Mouse (Mus musculus): ENCODE results near the gene Ppp1r21. TPM values are rescaled to one million over a fixed set of nuclear protein-coding genes. Genes with fewer than 3 reads are reported as not detected.

Ppp1r21 gene
- total RNA-seq (2023) = 100 to 1,000 TPM in 1 of 2 experiments, 10 to 100 TPM in 1; 98.0 to 101 TPM

GRCm38 (mm10) chr17:88529519-88530235, at the start of gene Ppp1r21:
Gene Ppp1r21 (plus strand): TSS chr17:88530118.

GRCm38 (mm10) chr17:88597222-88598055, 67.5 kb downstream of the Ppp1r21 start, which contains the start of gene Ston1:
Gene Ston1 (plus strand): TSS chr17:88597684.

Other genes with a start within 250 kb of the Ppp1r21 start
- gene Foxn2, start 89.4 kb upstream of the Ppp1r21 start, total RNA-seq (2023) = 10 to 100 TPM; 83.9 to 87.9 TPM
- under 1 TPM in 1 of 2 experiments, not detected in 1; 0.16 TPM for gene Ston1, start 67.6 kb downstream of the Ppp1r21 start, total RNA-seq (2023)
- not detected for gene Gtf2a1l, start 138.5 kb downstream of the Ppp1r21 start, total RNA-seq (2023)

Data from monocyte, adult 59 days (primary cell).